Mouse (Mus musculus) embryonic facial prominence, embryonic 12.5 days (tissue): Measurements from ENCODE around the gene Nsg2. TPM values are rescaled to one million over a fixed set of nuclear protein-coding genes. Genes with fewer than 3 reads are reported as not detected.

Experiments used
- ATAC-seq: fragments of 200-750 bp; cut with Nextera tagmentation; 2 replicates; pipeline ENCODE4 v1.8.0; 2017; ENCODE audit not compliant: insufficient number of reproducible peaks, insufficient read depth, low FRiP score, low TSS enrichment
- H3K27ac ChIP-seq: fragments of 300-500 bp; sonication (generic); 2 replicates; pipeline ENCODE4 v1.5.1; 2016; ENCODE audit warnings: mild to moderate bottlenecking
- H3K27me3 ChIP-seq: fragments of 300-500 bp; sonication (generic); 2 replicates; pipeline ENCODE4 v1.6.1; 2016; ENCODE audit warnings: mild to moderate bottlenecking, moderate library complexity
- H3K36me3 ChIP-seq: fragments of 300-500 bp; sonication (generic); 2 replicates; pipeline ENCODE4 v1.6.1; 2016; ENCODE audit warnings: mild to moderate bottlenecking
- H3K4me1 ChIP-seq: fragments of 300-500 bp; sonication (generic); 2 replicates; pipeline ENCODE4 v1.6.1; 2016
- H3K4me2 ChIP-seq: fragments of 300-500 bp; sonication (generic); replicated peaks from 2 replicates; pipeline ENCODE4 v1.6.1; 2016; ENCODE audit warnings: mild to moderate bottlenecking, moderate library complexity
- H3K4me3 ChIP-seq: fragments of 300-500 bp; sonication (generic); 2 replicates; pipeline ENCODE4 v1.5.1; 2016; ENCODE audit warnings: mild to moderate bottlenecking
- H3K9ac ChIP-seq: fragments of 300-500 bp; sonication (generic); 2 replicates; pipeline ENCODE4 v1.6.1; 2016; ENCODE audit warnings: mild to moderate bottlenecking, moderate library complexity
- H3K9me3 ChIP-seq: fragments of 300-500 bp; sonication (generic); 2 replicates; pipeline ENCODE4 v1.6.1; 2016; ENCODE audit warnings: mild to moderate bottlenecking, moderate library complexity
- WGBS: fragments of 180-500 bp; shearing (Covaris S2); methylation state at CpG from one replicate; pipeline ENCODE4 v1.1.7; 2016; 5-methylcytosine and 5-hydroxymethylcytosine counted together
- polyA plus RNA-seq: library from polyadenylated mRNA; unstranded; fragments of >200 nt; fragmentation: Nextera tagmentation; extraction: Ambion mirVana; gene quantifications from 2 replicates; pipeline ENCODE4 v1.2.1, GENCODE M21; 2016

Nsg2 gene
- polyA plus RNA-seq, 1 experiment from 2014 or later = 14.5 TPM

DNA sequence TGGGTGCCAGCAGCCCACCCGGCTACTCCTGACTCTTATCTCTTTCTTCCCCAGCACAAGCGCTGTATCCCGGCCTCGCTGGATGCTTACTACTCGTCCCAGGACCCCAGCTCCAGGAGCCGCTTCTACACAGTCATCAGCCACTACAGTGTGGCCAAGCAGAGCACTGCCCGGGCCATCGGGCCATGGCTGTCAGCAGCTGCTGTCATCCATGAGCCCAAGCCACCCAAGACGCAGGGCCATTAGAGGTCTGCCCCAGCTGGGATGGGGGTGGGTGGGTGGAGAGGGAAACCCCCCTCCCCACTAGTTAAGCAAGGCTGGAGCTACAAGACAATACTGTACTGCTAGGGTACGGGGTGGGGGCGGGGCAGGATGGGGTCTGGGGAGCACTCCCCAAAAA is 57.1 kb downstream of the Nsg2 start:
- Histone ChIP-seq H3K4me3 (no peak overlapping the region), H3K9ac (no peak overlapping the region), H3K36me3 (no peaks in the 10 kb centered on the region), H3K4me2 (no peak overlapping the region), H3K27ac (no peak overlapping the region), H3K4me1 (peaks cover 9% of the 10 kb centered on the region; the same call in 1 of the 2 replicates), H3K9me3 (no peaks in the 10 kb centered on the region), H3K27me3 (no peaks in the 10 kb centered on the region)
- ATAC-seq = no peak
- 90% methylated on average over 11 of the region's 11 CpGs for WGBS

- no peak for ATAC-seq
- no peaks in the 10 kb centered on the region for H3K9me3 ChIP-seq
- H3K27me3 ChIP-seq = no peaks in the 10 kb centered on the region
- H3K9ac ChIP-seq = no peak overlapping the region
- no peak overlapping the region for H3K4me3 ChIP-seq
- WGBS = 83% methylated on average over 13 of the region's 13 CpGs
- no peak overlapping the region for H3K27ac ChIP-seq
- no peaks in the 10 kb centered on the region for H3K36me3 ChIP-seq
- H3K4me2 ChIP-seq = no peak overlapping the region
- peaks cover 9% of the 10 kb centered on the region; the same call in 1 of the 2 replicates for H3K4me1 ChIP-seq
Measured at GRCm38 (mm10) chr11:32057861-32058260, 57.6 kb downstream of the Nsg2 start.

- H3K4me1 ChIP-seq = peaks cover 9% of the 10 kb centered on the region; the same call in 1 of the 2 replicates
- ATAC-seq = no peak
- 54% methylated on average over 2 of the region's 2 CpGs for WGBS
- no peaks in the 10 kb centered on the region for H3K36me3 ChIP-seq
- H3K9ac ChIP-seq = no peak overlapping the region
- H3K4me2 ChIP-seq = no peak overlapping the region
- no peak overlapping the region for H3K4me3 ChIP-seq
- H3K9me3 ChIP-seq = no peaks in the 10 kb centered on the region
- no peak overlapping the region for H3K27ac ChIP-seq
- H3K27me3 ChIP-seq = no peaks in the 10 kb centered on the region
Measured at GRCm38 (mm10) chr11:32061020-32061419, 60.8 kb downstream of the Nsg2 start.

- no peaks in the 10 kb centered on the region for H3K27me3 ChIP-seq
- H3K4me3 ChIP-seq = no peak overlapping the region
- H3K4me1 ChIP-seq = peaks cover 9% of the 10 kb centered on the region; the same call in 1 of the 2 replicates
- H3K9me3 ChIP-seq = no peaks in the 10 kb centered on the region
- no peaks in the 10 kb centered on the region for H3K36me3 ChIP-seq
- H3K4me2 ChIP-seq = no peak overlapping the region
- no peak for ATAC-seq
- H3K9ac ChIP-seq = no peak overlapping the region
- no peak overlapping the region for H3K27ac ChIP-seq
- WGBS = 93% methylated on average over 10 of the region's 10 CpGs
Measured at GRCm38 (mm10) chr11:32061874-32062273, 61.6 kb downstream of the Nsg2 start.

GRCm38 (mm10) chr11:32063775-32064510 is 63.7 kb downstream of the Nsg2 start:
- Histone ChIP-seq H3K36me3 (no peaks in the 10 kb centered on the region), H3K9me3 (no peaks in the 10 kb centered on the region), H3K27me3 (no peaks in the 10 kb centered on the region), H3K9ac (no peak overlapping the region), H3K4me3 (no peak overlapping the region), H3K4me2 (no peak overlapping the region), H3K4me1 (peaks cover 9% of the 10 kb centered on the region; the same call in 1 of the 2 replicates), H3K27ac (no peak overlapping the region)
- ATAC-seq = no peak
- 8% methylated on average over 10 of the region's 10 CpGs for WGBS

DNA sequence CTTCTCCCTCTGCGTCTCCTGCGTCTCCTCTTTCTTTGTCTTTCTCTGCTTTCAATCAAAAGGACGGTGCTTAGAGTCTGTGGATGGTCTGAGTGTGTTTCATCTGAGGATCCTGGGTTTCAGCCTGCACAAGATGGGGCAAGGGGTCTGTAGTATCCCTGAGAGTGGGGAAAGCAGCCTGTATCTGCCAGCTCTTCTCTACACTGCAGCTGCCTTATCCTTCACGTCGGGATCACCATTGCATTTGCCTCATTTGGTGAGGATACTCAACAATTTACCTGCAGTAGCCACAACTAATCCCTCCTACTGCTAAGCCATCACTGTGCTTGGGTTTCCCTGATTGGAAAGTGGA is 64.2 kb downstream of the Nsg2 start:
- no peak overlapping the region for H3K27ac ChIP-seq
- H3K27me3 ChIP-seq = no peaks in the 10 kb centered on the region
- peaks cover 9% of the 10 kb centered on the region; the same call in 1 of the 2 replicates for H3K4me1 ChIP-seq
- no peak for ATAC-seq
- no peak overlapping the region for H3K9ac ChIP-seq
- H3K36me3 ChIP-seq = no peaks in the 10 kb centered on the region
- H3K4me3 ChIP-seq = no peak overlapping the region
- 13% methylated on average over 5 of the region's 5 CpGs for WGBS
- no peaks in the 10 kb centered on the region for H3K9me3 ChIP-seq
- H3K4me2 ChIP-seq = no peak overlapping the region

- H3K4me1 ChIP-seq = no peaks in the 10 kb centered on the region
Measured at GRCm38 (mm10) chr11:32068736-32069490, 68.7 kb downstream of the Nsg2 start.

GRCm38 (mm10) chr11:32075163-32075562 is 74.9 kb downstream of the Nsg2 start:
- no peak overlapping the region for H3K27ac ChIP-seq
- no peak overlapping the region for H3K4me3 ChIP-seq
- no peaks in the 10 kb centered on the region for H3K27me3 ChIP-seq
- no peaks in the 10 kb centered on the region for H3K4me1 ChIP-seq
- no peaks in the 10 kb centered on the region for H3K9me3 ChIP-seq
- H3K4me2 ChIP-seq = no peak overlapping the region
- WGBS = 75% methylated on average over 2 of the region's 2 CpGs
- no peak overlapping the region for H3K9ac ChIP-seq
- ATAC-seq = no peak
- no peaks in the 10 kb centered on the region for H3K36me3 ChIP-seq

More at GRCm38 (mm10) chr11:32068736-32069490, 68.7 kb downstream of the Nsg2 start:
- no peaks in the 10 kb centered on the region for H3K9me3 ChIP-seq
- H3K4me2 ChIP-seq = no peak overlapping the region
- H3K27me3 ChIP-seq = no peaks in the 10 kb centered on the region
- no peaks in the 10 kb centered on the region for H3K36me3 ChIP-seq
- ATAC-seq = no peak
- no peak overlapping the region for H3K4me3 ChIP-seq
- H3K9ac ChIP-seq = no peak overlapping the region
- no peak overlapping the region for H3K27ac ChIP-seq
- 73% methylated on average over 12 of the region's 12 CpGs for WGBS

DNA sequence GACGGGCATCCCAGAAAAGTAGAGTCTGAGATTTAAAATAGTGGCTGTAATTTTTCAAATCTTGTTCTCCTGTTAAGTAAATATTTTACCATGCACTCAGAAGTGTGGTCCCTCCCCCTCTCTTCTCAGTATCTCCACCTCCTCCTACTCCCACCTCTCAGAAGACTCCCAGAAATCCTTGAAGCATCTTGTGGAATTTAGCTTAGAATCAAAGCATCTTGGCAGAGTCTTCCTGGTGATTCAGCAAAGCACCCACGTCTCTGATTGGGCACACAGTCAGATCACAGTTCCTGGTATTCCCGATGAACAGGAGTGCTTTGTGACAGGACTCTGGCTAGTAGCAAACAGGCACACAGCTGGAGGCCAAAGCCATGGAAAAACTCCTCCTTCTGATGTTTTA is 83.2 kb downstream of the Nsg2 start:
- no peaks in the 10 kb centered on the region for H3K36me3 ChIP-seq
- H3K4me2 ChIP-seq = no peak overlapping the region
- H3K27ac ChIP-seq = no peak overlapping the region
- no peaks in the 10 kb centered on the region for H3K9me3 ChIP-seq
- no peak overlapping the region for H3K4me3 ChIP-seq
- no peaks in the 10 kb centered on the region for H3K27me3 ChIP-seq
- no peak overlapping the region for H3K9ac ChIP-seq
- WGBS = 52% methylated on average over 3 of the region's 3 CpGs
- H3K4me1 ChIP-seq = peaks cover 12% of the 10 kb centered on the region
- ATAC-seq = no peak

DNA sequence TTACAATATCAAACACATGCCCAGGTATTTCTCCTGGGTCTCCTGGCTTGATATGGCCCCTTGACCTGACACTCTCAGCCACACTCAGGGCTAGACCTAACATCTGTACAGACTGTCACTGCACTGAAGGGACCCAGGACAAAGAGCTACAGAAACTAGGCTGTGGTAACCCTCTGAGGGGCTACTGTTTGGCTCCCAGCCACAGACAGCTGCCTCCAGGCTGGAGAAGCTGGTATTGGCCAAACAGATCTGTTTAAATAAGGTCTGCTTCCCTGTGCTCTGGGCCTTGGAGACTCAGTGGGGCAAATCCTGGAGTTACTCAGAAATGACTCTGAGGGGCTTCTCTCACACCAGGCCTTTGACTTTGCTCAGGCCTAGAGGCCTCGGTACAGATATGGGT is 86.3 kb downstream of the Nsg2 start:
- Histone ChIP-seq H3K9ac (no peak overlapping the region), H3K27ac (no peak overlapping the region), H3K4me3 (no peak overlapping the region), H3K4me1 (peaks cover 12% of the 10 kb centered on the region), H3K4me2 (no peak overlapping the region), H3K27me3 (no peaks in the 10 kb centered on the region), H3K9me3 (no peaks in the 10 kb centered on the region), H3K36me3 (no peaks in the 10 kb centered on the region)
- 63% methylated on average over 1 of the region's 1 CpGs for WGBS
- ATAC-seq = no peak

DNA sequence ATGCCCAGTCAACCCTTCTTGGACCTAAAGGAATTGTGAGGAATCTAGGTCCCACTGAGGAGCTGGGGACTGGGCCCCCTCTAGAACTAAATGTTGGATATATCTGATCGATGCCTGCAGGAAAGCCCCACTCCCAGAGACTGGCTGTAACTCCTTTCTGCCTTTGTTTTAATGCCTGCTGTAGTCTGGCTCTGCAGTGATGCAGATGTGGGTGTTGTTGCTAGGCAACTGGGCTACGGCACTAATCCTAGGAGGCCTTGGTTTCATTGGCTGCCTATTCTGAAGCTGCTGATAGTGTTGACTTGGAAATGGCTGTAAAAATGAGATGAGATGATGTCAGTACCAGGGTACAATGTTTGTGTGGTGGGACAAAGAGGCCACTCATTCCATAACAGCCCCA is 87.1 kb downstream of the Nsg2 start:
- Histone ChIP-seq H3K4me2 (no peak overlapping the region), H3K27ac (no peak overlapping the region), H3K9ac (no peak overlapping the region), H3K27me3 (no peaks in the 10 kb centered on the region), H3K4me1 (peaks cover 12% of the 10 kb centered on the region), H3K4me3 (no peak overlapping the region), H3K9me3 (no peaks in the 10 kb centered on the region), H3K36me3 (no peaks in the 10 kb centered on the region)
- ATAC-seq = peak; percentile 71; the same call in 1 of the 2 replicates
- WGBS = 17% methylated on average over 2 of the region's 2 CpGs
